Mouse (Mus musculus) liver, embryonic 14.5 days (tissue): ENCODE results near the gene Exog. TPM values are rescaled to one million over a fixed set of nuclear protein-coding genes. Genes with fewer than 3 reads are reported as not detected.

Source experiments
- ATAC-seq: fragments of 200-750 bp; cut with Nextera tagmentation; 2 replicates; pipeline ENCODE4 v1.8.0; 2017; ENCODE audit warnings: moderate number of reproducible peaks, mild to moderate bottlenecking, moderate library complexity; ENCODE audit not compliant: insufficient read depth
- DNase-seq, 3 experiments: peaks; one replicate each; pipeline ENCODE4 v3.0.0-alpha.2; 2012 to 2013; ENCODE audit warnings: low read depth in 3 of 3, low spot score in 3 of 3
- H3K27ac ChIP-seq: fragments of 300-500 bp; sonication (generic); 2 replicates; pipeline ENCODE4 v1.5.1; 2014; ENCODE audit warnings: moderate library complexity, mild to moderate bottlenecking, control low read depth, inconsistent platforms
- H3K27me3 ChIP-seq: fragments of 300-500 bp; sonication (generic); 2 replicates; pipeline ENCODE4 v1.6.1; 2014; ENCODE audit warnings: mild to moderate bottlenecking, low read length, moderate library complexity; ENCODE audit not compliant: control insufficient read depth, insufficient read depth
- H3K36me3 ChIP-seq: fragments of 300-500 bp; sonication (generic); replicated peaks from 2 replicates; pipeline ENCODE4 v1.6.1; 2014; ENCODE audit warnings: low read depth; ENCODE audit not compliant: control insufficient read depth, insufficient read depth
- H3K4me1 ChIP-seq, 2 experiments: fragments of 200-500 bp in 1 of 2; fragments of 300-500 bp in 1 of 2; sonication (generic) in 1 of 2; replicated peaks; 2 replicates each; pipeline ENCODE4 v1.6.1; 2012 to 2014; ENCODE audit warnings: antibody characterized with exemption in 1 of 2, inconsistent platforms in 1 of 2, low read length in 1 of 2; ENCODE audit not compliant: control insufficient read depth in 2 of 2, insufficient read depth in 2 of 2
- H3K4me2 ChIP-seq: fragments of 300-500 bp; sonication (generic); 2 replicates; pipeline ENCODE4 v1.6.1; 2014; ENCODE audit warnings: low read depth, mild to moderate bottlenecking, control low read depth, moderate library complexity
- H3K4me3 ChIP-seq, 2 experiments: fragments of 200-500 bp in 1 of 2; fragments of 300-500 bp in 1 of 2; sonication (generic) in 1 of 2; 2 replicates each; pipeline ENCODE4 v1.5.1; 2012 to 2014; ENCODE audit warnings: low read depth in 2 of 2, low read length in 2 of 2, mild to moderate bottlenecking in 2 of 2, control low read depth in 1 of 2, inconsistent platforms in 1 of 2, moderate library complexity in 1 of 2; ENCODE audit not compliant: insufficient read depth in 1 of 2
- H3K9ac ChIP-seq: fragments of 300-500 bp; sonication (generic); replicated peaks from 2 replicates; pipeline ENCODE4 v1.6.1; 2014; ENCODE audit warnings: mild to moderate bottlenecking, control low read depth, moderate library complexity
- H3K9me3 ChIP-seq: fragments of 300-500 bp; sonication (generic); 2 replicates; pipeline ENCODE4 v1.6.1; 2016; ENCODE audit warnings: low read length, mixed read lengths; ENCODE audit not compliant: control insufficient read depth
- CTCF ChIP-seq: IDR thresholded peaks from 2 replicates; pipeline ENCODE4 v1.5.1; 2016; ENCODE audit warnings: antibody characterized with exemption, low read depth, control low read depth
- EP300 ChIP-seq: IDR thresholded peaks from 2 replicates; pipeline ENCODE4 v1.6.1; 2016; ENCODE audit warnings: antibody characterized with exemption, low read depth
- WGBS: fragments of 180-500 bp; shearing (Covaris S2); extraction: QIAGEN DNeasy Blood & Tissue Kit; methylation state at CpG from one replicate; pipeline ENCODE4 v1.1.7; 2014; ENCODE audit not compliant: insufficient replicate concordance; 5-methylcytosine and 5-hydroxymethylcytosine counted together
- polyA plus RNA-seq, 2 experiments: library from polyadenylated mRNA; depleted of rRNA in 1 of 2; stranded (reverse) in 1 of 2; unstranded in 1 of 2; fragments of >200 nt; fragmentation: Nextera tagmentation in 1 of 2; extraction: Ambion mirVana in 1 of 2; gene quantifications; 2 replicates each; pipeline versions ENCODE4 v1.2.1 to v1.2.3; 2012 to 2014

The Exog gene
- polyA plus RNA-seq, 2 experiments, result 2.4 to 6.0 TPM

- 42% methylated on average over 7 of the region's 7 CpGs for WGBS
- peak; percentile 29 to 40 (median 30) for DNase-seq
- H3K36me3 ChIP-seq, result no peaks in the 10 kb centered on the region
- no peaks in the 10 kb centered on the region for H3K27me3 ChIP-seq
- TF ChIP-seq CTCF, result peak; percentile 90
- TF ChIP-seq EP300, result no peak
- no peak overlapping the region for H3K27ac ChIP-seq
- H3K4me1 ChIP-seq, result peaks cover 0 to 4% of the 10 kb centered on the region in 2 experiments; a peak in 1 of 4 replicates
- no peak overlapping the region for H3K4me3 ChIP-seq
- H3K9me3 ChIP-seq, result no peaks in the 10 kb centered on the region
- no peak for ATAC-seq
- H3K4me2 ChIP-seq, result no peak overlapping the region
- H3K9ac ChIP-seq, result no peak overlapping the region
Measured at GRCm38 (mm10) chr9:119430311-119430710, 14.4 kb upstream of the Exog start.

DNA sequence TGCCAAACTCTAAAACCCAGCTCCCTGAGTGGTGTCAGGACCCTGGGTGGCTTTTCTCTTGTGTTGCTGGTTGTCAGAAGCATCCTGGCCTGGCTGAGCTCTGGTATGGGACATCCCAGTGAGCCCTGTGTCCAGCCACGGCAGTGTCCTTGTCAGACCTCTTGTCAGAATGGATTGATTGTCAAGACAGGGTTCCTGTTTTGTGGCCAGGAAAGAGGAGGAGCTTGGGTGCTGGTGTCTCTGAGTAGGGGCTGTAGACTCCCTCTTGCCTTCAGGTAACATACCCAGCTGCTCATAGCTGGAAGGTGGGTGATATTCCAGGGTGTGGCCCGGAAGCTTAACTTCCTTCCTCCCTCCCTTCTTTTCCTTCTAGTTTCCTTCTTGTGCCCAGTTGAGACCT lies 8.9 kb upstream of the Exog start:
- no peak overlapping the region for H3K27ac ChIP-seq
- no peak overlapping the region for H3K4me2 ChIP-seq
- H3K9me3 ChIP-seq, result no peaks in the 10 kb centered on the region
- H3K4me1 ChIP-seq, result no peaks in the 10 kb centered on the region
- no peaks in the 10 kb centered on the region for H3K27me3 ChIP-seq
- 17% methylated on average over 2 of the region's 2 CpGs for WGBS
- TF ChIP-seq CTCF, result no peak
- TF ChIP-seq EP300, result no peak
- ATAC-seq, result no peak
- no peak overlapping the region for H3K4me3 ChIP-seq
- no peak for DNase-seq
- no peaks in the 10 kb centered on the region for H3K36me3 ChIP-seq
- H3K9ac ChIP-seq, result no peak overlapping the region

DNA sequence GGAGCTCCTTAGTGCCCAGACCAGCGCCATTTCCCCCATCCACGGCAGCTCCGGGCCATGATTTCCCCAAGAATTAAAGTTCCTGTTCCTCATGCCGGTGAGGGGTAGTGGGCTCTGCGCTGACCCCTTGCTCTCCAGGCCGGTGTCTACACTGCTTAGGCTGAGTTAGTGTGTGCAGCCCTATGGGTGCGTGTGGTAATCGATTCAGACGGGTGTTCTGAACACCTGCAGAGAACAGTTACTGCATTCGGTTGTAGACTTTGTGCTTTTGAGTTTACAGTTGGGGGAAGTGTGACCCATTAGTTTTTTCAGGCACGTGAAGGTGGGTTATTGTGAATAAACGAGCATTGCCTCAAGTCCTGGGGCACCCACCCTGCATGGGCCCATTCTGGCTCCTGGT lies 6.7 kb upstream of the Exog start:
- H3K27ac ChIP-seq, result no peak overlapping the region

GRCm38 (mm10) chr9:119438498-119439000 lies 6.2 kb upstream of the Exog start:
- H3K9me3 ChIP-seq, result no peaks in the 10 kb centered on the region
- WGBS, result 66% methylated on average over 9 of the region's 9 CpGs
- no peaks in the 10 kb centered on the region for H3K4me1 ChIP-seq
- H3K4me3 ChIP-seq, result no peak overlapping the region
- TF ChIP-seq EP300 (no peak), CTCF (no peak)
- H3K9ac ChIP-seq, result no peak overlapping the region
- H3K4me2 ChIP-seq, result no peak overlapping the region
- no peaks in the 10 kb centered on the region for H3K27me3 ChIP-seq
- H3K27ac ChIP-seq, result no peak overlapping the region
- H3K36me3 ChIP-seq, result no peaks in the 10 kb centered on the region
- ATAC-seq (no peak), DNase-seq (no peak)

More for the DNA sequence above, 6.7 kb upstream of the Exog start:
- DNase-seq, result no peak
- no peak overlapping the region for H3K4me2 ChIP-seq
- no peaks in the 10 kb centered on the region for H3K4me1 ChIP-seq
- no peak overlapping the region for H3K4me3 ChIP-seq
- no peak overlapping the region for H3K9ac ChIP-seq
- no peak for TF ChIP-seq EP300
- no peak for TF ChIP-seq CTCF
- WGBS, result 71% methylated on average over 12 of the region's 12 CpGs
- no peaks in the 10 kb centered on the region for H3K36me3 ChIP-seq
- no peaks in the 10 kb centered on the region for H3K9me3 ChIP-seq
- H3K27me3 ChIP-seq, result no peaks in the 10 kb centered on the region
- ATAC-seq, result no peak

DNA sequence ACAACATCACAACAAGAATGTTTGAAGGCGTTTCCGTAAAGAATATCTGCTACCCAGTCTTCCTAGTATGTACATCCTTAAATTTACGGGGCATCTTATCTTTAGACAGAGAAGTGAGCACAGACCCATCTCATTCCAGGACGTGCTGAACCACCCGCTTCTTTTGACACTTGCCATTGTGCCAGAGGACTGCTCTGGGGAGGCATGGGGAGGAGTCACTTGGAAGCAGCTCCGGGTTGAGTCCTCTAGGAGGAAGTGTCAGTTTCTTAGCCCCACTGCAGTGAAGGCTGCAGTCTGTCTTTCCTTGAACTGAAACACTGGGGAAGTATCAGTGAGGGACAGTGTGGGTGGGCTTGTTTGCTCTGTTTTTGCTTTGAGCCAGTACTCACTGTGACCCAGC lies 994 bp downstream of the Exog start:
- 11% methylated on average over 6 of the region's 6 CpGs for WGBS
- Histone ChIP-seq H3K27me3 (no peaks in the 10 kb centered on the region), H3K36me3 (peaks cover 12% of the 10 kb centered on the region), H3K4me2 (peak overlapping the region; percentile 64), H3K4me1 (peaks cover 4 to 7% of the 10 kb centered on the region in 2 experiments), H3K9ac (peak overlapping the region; percentile 71), H3K4me3 (peak overlapping the region; percentile 68 to 71), H3K9me3 (no peaks in the 10 kb centered on the region), H3K27ac (no peak overlapping the region)
- ATAC-seq (no peak), DNase-seq (no peak)
- TF ChIP-seq CTCF (no peak), EP300 (no peak)
